Mouse (Mus musculus) cerebellum, adult 9-11 months (tissue): ENCODE data around the gene Prkcg.
A peak's percentile ranks its signal among the peaks of the same experiment; 100 is the strongest.

Source experiments
- DNase-seq: peaks from one replicate; pipeline ENCODE4 v3.0.0; 2022

The Prkcg gene

GRCm38 (mm10) chr7:3327961-3328360 is 39.0 kb downstream of the Prkcg start:
- no peak for DNase-seq

GRCm38 (mm10) chr7:3329776-3330546 is 41.0 kb downstream of the Prkcg start:
- DNase-seq, result peak; percentile 86

GRCm38 (mm10) chr7:3331171-3331570 is 42.2 kb downstream of the Prkcg start:
- peak; percentile 59 for DNase-seq

GRCm38 (mm10) chr7:3331581-3332223 is 42.7 kb downstream of the Prkcg start:
- peak; percentile 91 for DNase-seq

GRCm38 (mm10) chr7:3332224-3332615 is 43.2 kb downstream of the Prkcg start:
- DNase-seq, result no peak

GRCm38 (mm10) chr7:3332619-3333521 is 43.9 kb downstream of the Prkcg start, which contains the start of gene Cacng7:
Cacng7 (plus strand) TSS chr7:3332955.
- DNase-seq, result peak; percentile 80

- peak; percentile 62 for DNase-seq
Observed at GRCm38 (mm10) chr7:3333542-3333941, 44.6 kb downstream of the Prkcg start.

GRCm38 (mm10) chr7:3336412-3336811 is 47.4 kb downstream of the Prkcg start:
- peak; percentile 29 for DNase-seq

GRCm38 (mm10) chr7:3338286-3338935 is 49.4 kb downstream of the Prkcg start:
- no peak for DNase-seq

- DNase-seq, result no peak
Observed at GRCm38 (mm10) chr7:3339010-3339409, 50.0 kb downstream of the Prkcg start.

- DNase-seq, result no peak
Observed at GRCm38 (mm10) chr7:3343861-3344260, 54.9 kb downstream of the Prkcg start.

GRCm38 (mm10) chr7:3345301-3345700 is 56.3 kb downstream of the Prkcg start:
- no peak for DNase-seq

- no peak for DNase-seq
Observed at GRCm38 (mm10) chr7:3347366-3348287, 58.6 kb downstream of the Prkcg start.

GRCm38 (mm10) chr7:3348326-3348725 is 59.3 kb downstream of the Prkcg start:
- no peak for DNase-seq

- no peak for DNase-seq
Observed at GRCm38 (mm10) chr7:3349775-3350174, 60.8 kb downstream of the Prkcg start.

- DNase-seq, result no peak
Observed at GRCm38 (mm10) chr7:3351536-3351935, 62.6 kb downstream of the Prkcg start.

GRCm38 (mm10) chr7:3354850-3355249 is 65.9 kb downstream of the Prkcg start:
- no peak for DNase-seq

- DNase-seq, result no peak
Observed at GRCm38 (mm10) chr7:3360678-3361077, 71.7 kb downstream of the Prkcg start.

- DNase-seq, result no peak
Observed at GRCm38 (mm10) chr7:3365547-3366279, 76.7 kb downstream of the Prkcg start.

- no peak for DNase-seq
Observed at GRCm38 (mm10) chr7:3366705-3367516, 77.9 kb downstream of the Prkcg start.
